Mouse (Mus musculus) erythroblast, embryonic 14.5 days (primary cell): ENCODE measurements at regions not wholly inside any gene's neighbourhood (a gene's known extent, or its start where the extent isn't known, plus 50 kb on each side); places are given as distances from the start of the nearest gene placed in this dataset.

Source experiments
- GATA1 ChIP-seq: IDR thresholded peaks from 2 replicates; pipeline ENCODE4 v1.6.1; 2012; ENCODE audit warnings: low read length, inconsistent platforms, mixed read lengths
- TAL1 ChIP-seq: IDR thresholded peaks from 3 replicates; pipeline ENCODE4 v1.6.1; 2012; ENCODE audit warnings: low read length, inconsistent platforms, mixed read lengths

- no peak for TF ChIP-seq GATA1
- TF ChIP-seq TAL1 = no peak
These were observed 518.4 kb upstream of the Id2 start for GRCm38 (mm10) chr12:25615377-25615776.
